Mouse (Mus musculus) myocyte (in vitro differentiated cells): ENCODE measurements around the gene Susd4. TPM values are rescaled to one million over a fixed set of nuclear protein-coding genes. Genes with fewer than 3 reads are reported as not detected.

Experiments
- H3K27me3 ChIP-seq: one replicate; pipeline ENCODE4 v1.6.1; 2011; ENCODE audit not compliant: control insufficient read depth, insufficient read depth, insufficient read length
- H3K36me3 ChIP-seq: one replicate; pipeline ENCODE4 v1.6.1; 2011; ENCODE audit not compliant: control insufficient read depth, insufficient read depth
- H3K4me2 ChIP-seq: one replicate; pipeline ENCODE4 v1.6.1; 2011; ENCODE audit warnings: low read depth, control low read depth
- H3K4me3 ChIP-seq: one replicate; pipeline ENCODE4 v1.5.1; 2011; ENCODE audit warnings: mild to moderate bottlenecking, control low read depth, moderate library complexity
- H3K79me2 ChIP-seq: one replicate; pipeline ENCODE4 v1.6.1; 2011; ENCODE audit not compliant: control insufficient read depth, insufficient read depth
- H3ac ChIP-seq: one replicate; pipeline ENCODE4 v1.6.1; 2011; ENCODE audit not compliant: control insufficient read depth, insufficient read length
- CEBPB ChIP-seq: IDR thresholded peaks from 2 replicates; pipeline ENCODE4 v1.6.1; 2011; ENCODE audit warnings: mild to moderate bottlenecking, moderate library complexity; ENCODE audit not compliant: poor library complexity, insufficient read depth, severe bottlenecking
- E2F4 ChIP-seq: IDR thresholded peaks from one replicate; pipeline ENCODE4 v1.6.1; 2011; ENCODE audit warnings: mild to moderate bottlenecking, control low read depth, moderate library complexity; ENCODE audit not compliant: insufficient read depth
- MAX ChIP-seq: IDR thresholded peaks from one replicate; pipeline ENCODE4 v1.6.1; 2011; ENCODE audit warnings: low read depth, mild to moderate bottlenecking, control low read depth
- MYOD1 ChIP-seq, 3 experiments: IDR thresholded peaks; one replicate each; pipeline ENCODE4 v1.6.1; 2011; ENCODE audit warnings: control low read depth in 2 of 3, low read depth in 2 of 3, mild to moderate bottlenecking in 2 of 3, moderate library complexity in 1 of 3; ENCODE audit not compliant: insufficient read length in 2 of 3, control insufficient read depth in 1 of 3
- MYOG ChIP-seq, 3 experiments: IDR thresholded peaks; one replicate each; pipeline ENCODE4 v1.6.1; 2011; ENCODE audit warnings: control low read depth in 2 of 3, low read depth in 2 of 3, mild to moderate bottlenecking in 2 of 3; ENCODE audit not compliant: insufficient read length in 2 of 3, control insufficient read depth in 1 of 3, insufficient read depth in 1 of 3
- POLR2A ChIP-seq: IDR thresholded peaks from one replicate; pipeline ENCODE4 v1.6.1; 2011; ENCODE audit warnings: low read depth, mild to moderate bottlenecking, control low read depth, moderate library complexity; ENCODE audit not compliant: insufficient read length
- POLR2AphosphoS2 ChIP-seq: IDR thresholded peaks from one replicate; pipeline ENCODE4 v1.6.1; 2011; ENCODE audit warnings: low read depth, control low read depth; ENCODE audit not compliant: insufficient read length
- REST ChIP-seq: IDR thresholded peaks from one replicate; pipeline ENCODE4 v1.6.1; 2011; ENCODE audit warnings: mild to moderate bottlenecking, control low read depth, moderate library complexity; ENCODE audit not compliant: insufficient read depth, insufficient read length
- SRF ChIP-seq: IDR thresholded peaks from one replicate; pipeline ENCODE4 v1.6.1; 2011; ENCODE audit warnings: low read depth; ENCODE audit not compliant: control insufficient read depth, insufficient read length
- TCF12 ChIP-seq: IDR thresholded peaks from one replicate; pipeline ENCODE4 v1.6.1; 2011; ENCODE audit warnings: mild to moderate bottlenecking, control low read depth; ENCODE audit not compliant: poor library complexity, insufficient read depth, severe bottlenecking
- TCF3 ChIP-seq: IDR thresholded peaks from one replicate; pipeline ENCODE4 v1.6.1; 2011; ENCODE audit warnings: low read depth, control low read depth; ENCODE audit not compliant: insufficient read length
- USF1 ChIP-seq: IDR thresholded peaks from one replicate; pipeline ENCODE4 v1.6.1; 2011; ENCODE audit warnings: low read depth, mild to moderate bottlenecking, control low read depth, moderate library complexity
- polyA plus RNA-seq: library from polyadenylated mRNA; unstranded; fragments of >200 nt; fragmentation: generic; extraction: Trizol; gene quantifications from one replicate; pipeline ENCODE4 v1.2.1, GENCODE M21; 2012; ENCODE audit warnings: missing spikeins

The Susd4 gene
- polyA plus RNA-seq, 1 experiment, result 0.04 TPM

DNA sequence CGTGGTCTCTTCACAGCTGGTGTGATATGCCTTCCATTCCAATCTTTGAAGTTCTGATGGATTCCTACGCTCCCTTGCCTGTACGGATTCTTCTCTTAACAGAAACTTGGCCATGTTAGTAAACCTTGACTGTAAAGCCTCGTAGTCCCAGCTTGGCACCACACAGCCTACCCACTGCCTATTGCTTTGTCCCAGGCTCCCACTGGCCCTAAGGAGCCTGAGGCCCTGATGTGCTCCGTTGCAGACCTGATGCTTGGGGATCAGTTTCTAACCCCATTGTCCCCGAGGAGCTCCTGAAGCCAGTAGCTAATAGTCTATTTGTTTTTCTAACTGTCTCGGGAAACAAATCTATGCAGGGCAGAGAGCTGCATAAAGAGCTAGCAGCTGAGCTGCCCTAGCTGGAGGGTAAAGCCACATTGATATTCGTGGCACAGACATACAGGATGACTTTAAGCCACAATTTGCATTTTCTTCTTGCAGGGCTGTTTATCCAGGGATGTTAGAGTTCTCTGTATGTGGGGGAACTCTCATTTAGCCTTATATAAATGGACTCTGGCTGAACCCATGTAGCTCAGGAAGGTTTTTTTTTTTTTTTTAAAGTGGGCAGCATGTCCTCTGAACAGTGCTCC lies 155.2 kb downstream of the Susd4 start:
- Histone ChIP-seq H3K79me2 (no peaks in the 10 kb centered on the region), H3ac (no peak overlapping the region), H3K36me3 (no peaks in the 10 kb centered on the region), H3K4me3 (no peak overlapping the region), H3K4me2 (no peak overlapping the region), H3K27me3 (no peaks in the 10 kb centered on the region)
- TF ChIP-seq MAX (no peak), POLR2A (no peak), USF1 (no peak), SRF (no peak), REST (no peak), TCF3 (no peak), TCF12 (no peak), CEBPB (no peak)

GRCm38 (mm10) chr1:182922824-182923223 lies 159.2 kb downstream of the Susd4 start:
- TF ChIP-seq CEBPB (no peak), TCF3 (no peak), REST (no peak), SRF (no peak), MYOD1 (IDR thresholded peaks at IDR 0.05; ENCODE audit: control insufficient read depth in 1 of 3, insufficient read length in 2 of 3, low read depth in 2 of 3) (no peak), MAX (no peak), E2F4 (no peak), USF1 (no peak), POLR2AphosphoS2 (no peak), MYOG (IDR thresholded peaks at IDR 0.05; ENCODE audit: control insufficient read depth in 1 of 3, insufficient read depth in 1 of 3, insufficient read length in 2 of 3, low read depth in 2 of 3) (no peak), POLR2A (no peak), TCF12 (no peak)
- Histone ChIP-seq H3K36me3 (no peaks in the 10 kb centered on the region), H3K4me2 (no peak overlapping the region), H3K4me3 (no peak overlapping the region), H3K27me3 (no peaks in the 10 kb centered on the region), H3ac (no peak overlapping the region), H3K79me2 (no peaks in the 10 kb centered on the region)

DNA sequence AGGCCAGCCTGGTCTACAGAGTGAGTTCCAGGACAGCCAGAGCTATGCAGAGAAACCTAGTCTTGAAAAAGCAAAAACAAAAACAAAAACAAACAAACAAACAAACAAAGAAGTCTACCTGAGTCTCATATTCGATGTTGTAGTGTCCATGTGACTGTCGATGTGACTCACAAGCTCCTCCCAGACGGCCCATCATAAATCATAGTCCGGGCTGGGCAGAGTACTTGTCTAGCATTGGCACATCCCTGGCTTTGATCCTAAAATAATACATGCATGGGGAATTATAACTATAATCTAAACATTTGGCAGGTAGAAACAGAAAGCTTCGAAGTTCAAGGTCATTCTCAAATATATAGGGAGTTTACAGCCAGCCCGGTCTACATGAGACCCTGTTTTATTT lies 162.8 kb downstream of the Susd4 start:
- H3ac ChIP-seq, result no peak overlapping the region
- H3K4me3 ChIP-seq, result no peak overlapping the region
- H3K79me2 ChIP-seq, result no peaks in the 10 kb centered on the region
- no peak for TF ChIP-seq E2F4
- no peak for TF ChIP-seq CEBPB
- H3K4me2 ChIP-seq, result no peak overlapping the region
- H3K27me3 ChIP-seq, result no peaks in the 10 kb centered on the region
- no peaks in the 10 kb centered on the region for H3K36me3 ChIP-seq

DNA sequence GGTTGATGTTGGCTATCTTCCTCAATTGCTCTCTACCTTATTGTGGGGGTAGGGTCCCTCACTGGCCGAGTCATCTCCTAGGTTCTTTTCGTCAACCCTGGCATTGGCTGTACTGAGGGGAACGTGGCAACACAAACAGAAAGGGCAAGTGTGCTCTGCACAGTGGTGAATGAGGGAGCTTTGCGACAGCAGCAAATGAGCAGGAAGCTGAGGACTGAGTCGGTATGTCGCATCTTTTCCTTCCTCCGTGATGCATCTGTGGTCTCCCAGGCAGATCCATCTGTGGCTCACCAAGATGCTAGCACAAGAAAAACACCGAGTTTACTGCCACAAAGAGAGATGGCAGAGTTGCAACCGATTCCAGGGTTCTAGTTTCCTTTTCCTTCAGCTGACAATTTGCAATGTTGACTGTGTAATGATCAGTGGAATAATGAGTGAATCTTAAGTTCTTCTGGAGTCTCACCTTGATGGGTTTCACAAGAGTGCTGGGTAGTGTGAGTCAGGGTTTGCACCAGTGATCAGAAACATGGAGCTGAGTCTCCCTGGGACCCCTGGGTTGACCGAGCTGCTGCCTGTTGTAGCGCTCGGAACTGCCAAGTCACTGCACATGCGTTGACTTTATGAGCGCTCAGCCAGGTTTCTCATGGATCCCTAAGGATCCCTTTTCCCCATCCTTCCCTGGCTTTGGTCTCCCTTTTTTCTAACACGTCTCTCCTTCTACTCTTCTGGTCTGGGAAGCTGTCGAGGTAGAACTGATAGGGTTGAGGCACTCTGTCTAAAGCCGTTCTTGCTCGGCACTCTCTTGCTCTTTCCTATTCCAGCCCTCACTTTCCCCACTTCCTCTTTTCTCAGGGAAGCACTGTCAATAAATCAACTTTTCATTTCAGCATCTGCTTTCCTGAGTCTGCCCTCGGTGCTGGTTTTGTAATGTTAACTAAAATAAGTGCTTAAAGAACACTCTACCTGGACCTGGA lies 164.5 kb downstream of the Susd4 start:
- Histone ChIP-seq H3K79me2 (no peaks in the 10 kb centered on the region), H3ac (no peak overlapping the region), H3K27me3 (no peaks in the 10 kb centered on the region), H3K4me3 (no peak overlapping the region), H3K36me3 (no peaks in the 10 kb centered on the region), H3K4me2 (no peak overlapping the region)
- TF ChIP-seq MYOD1 (IDR thresholded peaks at IDR 0.05; ENCODE audit: control insufficient read depth in 1 of 3, insufficient read length in 2 of 3, low read depth in 2 of 3), result no peak
- no peak for TF ChIP-seq REST
- TF ChIP-seq USF1, result no peak
- no peak for TF ChIP-seq MYOG (IDR thresholded peaks at IDR 0.05; ENCODE audit: control insufficient read depth in 1 of 3, insufficient read depth in 1 of 3, insufficient read length in 2 of 3, low read depth in 2 of 3)
- TF ChIP-seq TCF3, result no peak
- TF ChIP-seq POLR2AphosphoS2, result no peak
- TF ChIP-seq CEBPB, result no peak
- TF ChIP-seq SRF, result no peak
- TF ChIP-seq TCF12, result no peak
- no peak for TF ChIP-seq POLR2A
- no peak for TF ChIP-seq E2F4
- no peak for TF ChIP-seq MAX

GRCm38 (mm10) chr1:182935469-182935868 lies 171.8 kb downstream of the Susd4 start:
- H3ac ChIP-seq, result no peak overlapping the region
- no peak overlapping the region for H3K4me2 ChIP-seq
- H3K4me3 ChIP-seq, result no peak overlapping the region
- H3K79me2 ChIP-seq, result no peaks in the 10 kb centered on the region
- TF ChIP-seq MAX, result no peak
- no peak for TF ChIP-seq MYOD1 (IDR thresholded peaks at IDR 0.05; ENCODE audit: control insufficient read depth in 1 of 3, insufficient read length in 2 of 3, low read depth in 2 of 3)
- no peak for TF ChIP-seq POLR2A
- TF ChIP-seq TCF12, result no peak
- no peak for TF ChIP-seq MYOG (IDR thresholded peaks at IDR 0.05; ENCODE audit: control insufficient read depth in 1 of 3, insufficient read depth in 1 of 3, insufficient read length in 2 of 3, low read depth in 2 of 3)
- TF ChIP-seq SRF, result no peak
- TF ChIP-seq CEBPB, result no peak
- no peak for TF ChIP-seq E2F4
- no peaks in the 10 kb centered on the region for H3K27me3 ChIP-seq
- no peaks in the 10 kb centered on the region for H3K36me3 ChIP-seq
